Mouse (Mus musculus) frontal cortex, adult (tissue): ENCODE data around the gene 4932414N04Rik.
"Not testable (repeated sequence)": the region's sequence is repeated elsewhere in the genome, so short reads cannot be mapped to it uniquely, and the experiment has no call there.

Source experiments
- ATAC-seq: cut with Nextera tagmentation; 2 replicates; pipeline ENCODE4 v1.9.2; 2017; ENCODE audit warnings: mild to moderate bottlenecking, moderate library complexity, mixed read lengths; ENCODE audit not compliant: low TSS enrichment

4932414N04Rik gene

DNA sequence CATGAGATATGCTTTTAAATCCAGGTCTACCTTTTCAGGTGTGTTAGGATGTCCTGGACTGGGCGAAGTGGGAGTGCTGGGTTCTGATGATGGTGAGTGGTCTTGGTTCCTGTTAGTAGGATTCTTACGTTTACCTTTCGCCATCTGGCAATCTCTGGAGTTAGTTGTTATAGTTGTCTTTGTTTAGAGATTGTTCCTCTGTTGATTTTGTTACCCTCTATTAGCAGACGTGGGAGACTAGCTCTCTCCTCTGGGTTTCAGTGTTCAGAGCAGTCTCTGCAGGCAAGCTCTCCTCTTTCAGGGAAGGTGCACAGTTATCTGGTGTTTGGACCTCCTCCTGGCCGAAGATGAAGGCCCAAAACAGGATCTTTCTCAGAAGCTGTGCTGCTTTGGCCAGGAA is at the start of gene 4932414N04Rik:
TSS of gene 4932414N04Rik (plus strand) at position 301 of the 400 bp plus-strand sequence.
- not testable (repeated sequence) for ATAC-seq

DNA sequence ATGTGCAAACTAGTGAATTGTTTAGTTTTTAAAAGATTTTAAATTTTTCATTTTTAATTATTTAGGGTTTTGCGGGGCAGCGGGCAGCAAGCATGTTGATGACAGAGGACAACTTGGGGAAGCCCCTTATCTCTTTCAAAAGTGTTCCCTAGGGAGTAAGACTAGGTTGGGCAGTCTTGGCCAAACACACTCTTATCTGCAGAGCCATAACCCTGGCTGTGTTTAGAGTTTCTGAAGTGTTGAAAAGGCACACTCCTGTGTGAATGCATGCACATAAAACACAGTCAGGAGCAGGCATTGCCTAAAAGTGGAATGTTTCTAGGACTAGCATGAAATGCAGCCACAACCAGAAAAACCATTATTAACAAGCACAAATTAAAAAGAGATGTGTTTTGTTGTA is 75.9 kb downstream of the 4932414N04Rik start:
- ATAC-seq, result no peak

DNA sequence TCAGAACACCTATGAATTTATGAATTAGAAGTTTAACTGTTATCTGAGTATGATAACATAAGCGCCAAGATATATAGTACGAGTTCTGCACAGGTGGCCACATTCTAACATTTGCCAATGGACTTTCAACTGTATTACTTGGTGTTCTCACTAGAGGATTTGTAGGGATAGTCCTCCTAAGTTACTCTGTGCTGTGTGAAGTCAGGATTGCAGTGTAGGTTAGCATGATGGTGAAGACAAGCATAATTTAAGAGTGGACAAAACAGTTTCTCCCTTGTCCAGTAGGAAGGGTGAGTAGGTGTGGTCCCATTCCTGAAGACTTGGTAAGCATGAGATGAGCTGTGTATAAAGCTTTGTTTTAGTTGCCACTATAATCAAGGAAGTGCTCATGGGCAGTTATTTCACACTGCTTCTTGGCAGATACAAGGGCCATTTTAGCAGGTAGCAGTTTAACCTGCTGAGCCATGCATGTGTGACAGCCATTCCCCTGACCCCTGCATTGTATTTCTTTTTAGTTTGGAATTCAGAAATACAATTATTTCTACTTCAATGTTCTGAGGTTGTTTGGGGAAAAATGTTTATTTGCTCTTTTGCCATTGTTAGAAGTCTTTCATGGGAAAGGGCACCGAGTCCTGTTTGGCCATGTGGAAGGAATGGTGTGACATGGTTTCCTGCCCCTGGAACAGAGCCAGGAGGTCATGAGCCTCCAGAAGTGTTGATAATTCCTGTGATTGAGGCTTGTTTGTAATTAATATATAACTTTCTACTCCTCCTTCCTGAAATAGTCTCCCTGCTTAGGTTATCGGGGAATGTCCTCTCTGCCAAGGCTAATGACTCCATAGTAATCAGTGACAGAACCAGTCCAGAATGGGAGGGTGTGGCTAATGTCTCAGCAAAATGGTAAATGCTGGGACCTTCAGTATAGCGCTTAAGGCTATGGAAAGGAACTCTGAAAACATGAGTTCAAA is 83.8 kb downstream of the 4932414N04Rik start:
- ATAC-seq, result no peak

DNA sequence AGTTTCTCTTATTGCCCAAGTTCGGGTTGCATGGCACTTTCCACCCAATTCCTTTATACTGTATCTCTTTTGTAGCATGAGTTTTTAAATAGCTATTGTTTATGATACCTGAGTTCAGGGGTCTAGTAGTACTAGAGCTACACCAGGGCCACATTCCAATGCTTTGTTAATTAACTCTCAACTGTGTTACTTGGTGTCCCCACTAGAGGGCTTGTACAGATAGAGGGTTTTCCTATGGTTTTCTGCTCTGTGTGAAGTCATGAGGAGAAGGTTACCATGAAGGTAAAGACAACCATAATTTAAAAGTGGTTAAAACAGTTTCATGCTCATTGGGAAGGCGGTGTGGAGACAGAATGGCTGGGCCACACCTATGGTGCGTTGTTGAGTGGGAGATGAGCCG is 88.3 kb downstream of the 4932414N04Rik start:
- peak; percentile 64; the same call in 1 of the 2 replicates for ATAC-seq

DNA sequence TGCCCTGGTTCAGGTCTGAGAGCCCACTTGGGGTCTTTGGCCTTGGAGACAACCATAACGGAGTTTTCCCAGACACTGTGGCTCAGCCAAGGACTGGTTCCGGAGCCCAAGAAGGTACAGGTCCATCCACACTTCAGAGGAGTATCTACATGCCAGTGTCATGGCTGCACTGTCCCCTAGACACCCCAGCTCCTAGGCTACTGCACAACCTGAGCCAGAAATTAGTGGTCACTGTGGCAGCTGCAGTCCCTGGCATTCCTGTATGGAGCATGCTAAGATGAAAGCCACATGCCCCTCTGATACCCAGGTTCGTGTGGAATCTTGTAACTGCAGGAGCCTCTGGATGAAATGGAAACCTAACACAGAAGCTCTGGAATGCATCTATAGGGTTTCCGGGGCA is 99.9 kb downstream of the 4932414N04Rik start:
- no peak for ATAC-seq

DNA sequence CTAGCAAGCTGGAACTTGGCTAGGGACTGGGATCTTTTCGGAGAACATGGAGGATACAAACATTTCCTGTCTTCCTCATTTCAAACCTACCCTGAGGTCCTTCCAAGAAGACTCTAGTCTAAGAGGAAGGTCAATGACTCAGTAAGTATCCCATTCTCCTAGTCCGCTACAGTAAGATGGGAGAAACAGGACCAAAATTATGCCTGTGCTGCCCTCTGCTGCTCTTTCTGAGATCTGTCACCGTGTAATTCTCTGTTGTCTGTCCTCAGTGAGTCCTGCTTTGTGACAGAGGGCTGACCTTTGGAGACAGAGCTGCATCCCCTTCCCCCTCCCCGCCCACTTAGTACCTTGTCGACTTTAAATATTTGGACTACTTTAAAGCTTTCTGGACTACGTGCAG is 100.5 kb downstream of the 4932414N04Rik start:
- ATAC-seq, result peak; percentile 97

DNA sequence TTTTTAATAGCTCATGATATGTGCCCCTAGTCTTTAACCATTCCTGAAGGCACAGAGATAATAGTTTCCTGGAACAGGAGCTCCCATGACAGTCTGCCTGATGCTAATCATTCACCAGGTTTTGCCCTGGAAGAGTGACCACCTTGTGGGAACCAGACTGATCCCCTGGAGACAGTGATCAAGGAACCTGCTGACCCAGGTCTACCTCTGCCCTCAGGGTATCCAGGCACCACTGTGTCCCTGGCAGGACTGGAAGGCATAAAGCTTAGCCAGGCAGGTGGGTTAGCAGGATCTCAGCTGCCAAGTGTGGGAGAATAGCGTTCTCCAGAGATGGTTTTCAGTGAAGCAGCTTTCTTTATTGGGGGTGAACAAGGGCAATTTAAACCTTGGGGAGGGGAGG is 109.1 kb downstream of the 4932414N04Rik start:
- no peak for ATAC-seq

DNA sequence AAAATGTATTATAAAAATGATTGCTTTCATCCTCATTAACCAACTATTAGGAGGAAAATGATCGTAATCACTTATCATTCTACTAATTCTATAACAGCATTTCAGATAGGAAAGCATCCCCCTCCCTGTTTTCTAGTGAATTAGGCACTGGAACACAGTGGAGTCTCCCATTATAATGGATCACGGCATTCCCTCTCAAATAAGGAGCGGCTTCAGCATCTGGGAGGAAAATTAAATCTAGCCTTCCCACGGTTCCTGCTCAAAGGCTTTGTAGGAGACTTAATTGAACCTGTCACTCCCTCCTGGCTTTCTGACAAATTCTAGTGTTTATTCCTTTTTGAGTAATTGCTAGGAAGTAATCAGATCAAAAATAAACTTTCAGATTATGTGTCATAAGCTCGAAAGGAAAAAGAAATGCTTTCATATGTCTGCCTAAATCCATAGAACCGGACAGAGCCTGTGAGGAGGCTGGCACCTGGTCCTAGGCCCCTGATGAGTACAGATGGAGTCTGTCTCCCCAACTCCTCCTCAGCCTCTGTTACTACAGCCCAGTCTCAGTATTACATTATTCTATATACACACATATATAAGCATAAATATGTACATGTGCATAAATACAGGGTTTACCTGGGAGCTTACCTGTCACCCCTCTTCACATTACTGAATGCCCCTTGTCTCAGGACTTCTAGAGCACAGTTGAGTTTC is 111.1 kb downstream of the 4932414N04Rik start:
- no peak for ATAC-seq

DNA sequence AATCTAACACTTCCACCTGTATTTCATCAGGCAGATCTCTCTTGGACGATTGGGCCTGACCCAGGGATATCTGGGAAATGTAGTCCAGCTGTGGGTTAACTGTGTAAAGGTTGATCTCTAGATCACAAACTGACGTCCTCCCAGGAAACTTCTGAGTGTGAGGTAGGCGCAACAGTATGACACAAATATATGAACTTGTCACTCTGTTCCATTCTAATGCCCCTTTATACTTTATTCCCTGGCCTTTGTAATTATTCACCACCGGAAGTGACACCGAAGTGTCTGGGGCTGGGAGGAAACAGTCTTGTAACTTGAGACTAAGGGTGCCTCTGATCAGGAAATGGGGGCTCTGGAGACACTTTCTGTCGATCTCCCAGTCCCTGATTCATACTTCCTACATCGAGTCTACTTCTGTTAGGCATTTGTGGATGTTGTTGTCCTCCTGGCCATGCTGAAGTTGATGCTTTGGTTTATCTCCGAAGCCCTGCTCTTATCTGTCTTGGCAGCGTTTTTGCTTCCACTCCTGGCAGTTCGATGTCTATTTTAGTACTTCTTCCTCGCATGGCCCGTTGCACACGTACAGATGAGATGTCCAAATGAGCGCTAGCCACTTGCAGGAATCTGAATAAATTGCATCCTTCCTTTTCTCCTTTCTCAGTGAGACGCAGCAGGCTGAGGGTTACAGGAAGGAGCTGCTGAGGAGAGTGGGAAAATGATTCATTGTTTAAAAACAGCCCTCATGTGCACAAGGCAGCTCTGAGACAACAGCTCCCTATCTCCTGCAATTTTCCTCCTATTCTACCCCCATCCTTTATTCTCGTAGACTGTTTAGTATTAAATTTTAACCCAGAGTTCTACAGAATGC is 126.2 kb downstream of the 4932414N04Rik start:
- peak; percentile 89 for ATAC-seq

DNA sequence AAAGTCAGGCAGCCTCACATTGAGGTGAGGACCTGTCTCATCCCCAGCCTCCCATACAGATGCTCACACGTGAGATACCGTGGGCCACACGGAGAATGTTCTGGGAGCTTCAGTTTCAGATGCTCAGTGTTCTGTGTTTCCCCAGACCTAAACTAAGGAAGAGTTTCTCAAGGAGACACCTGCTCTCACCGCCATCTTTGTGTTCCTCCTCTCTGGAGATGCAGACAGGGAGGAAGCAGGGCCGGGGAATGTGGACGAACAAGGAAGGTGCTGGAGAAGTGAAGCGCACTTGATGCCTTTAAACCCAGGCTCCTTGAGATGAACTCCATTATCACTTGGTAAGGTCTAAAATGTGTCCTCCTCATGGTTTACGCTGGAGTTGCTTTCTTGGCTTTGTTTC is 127.4 kb downstream of the 4932414N04Rik start:
- ATAC-seq, result not testable (repeated sequence)

DNA sequence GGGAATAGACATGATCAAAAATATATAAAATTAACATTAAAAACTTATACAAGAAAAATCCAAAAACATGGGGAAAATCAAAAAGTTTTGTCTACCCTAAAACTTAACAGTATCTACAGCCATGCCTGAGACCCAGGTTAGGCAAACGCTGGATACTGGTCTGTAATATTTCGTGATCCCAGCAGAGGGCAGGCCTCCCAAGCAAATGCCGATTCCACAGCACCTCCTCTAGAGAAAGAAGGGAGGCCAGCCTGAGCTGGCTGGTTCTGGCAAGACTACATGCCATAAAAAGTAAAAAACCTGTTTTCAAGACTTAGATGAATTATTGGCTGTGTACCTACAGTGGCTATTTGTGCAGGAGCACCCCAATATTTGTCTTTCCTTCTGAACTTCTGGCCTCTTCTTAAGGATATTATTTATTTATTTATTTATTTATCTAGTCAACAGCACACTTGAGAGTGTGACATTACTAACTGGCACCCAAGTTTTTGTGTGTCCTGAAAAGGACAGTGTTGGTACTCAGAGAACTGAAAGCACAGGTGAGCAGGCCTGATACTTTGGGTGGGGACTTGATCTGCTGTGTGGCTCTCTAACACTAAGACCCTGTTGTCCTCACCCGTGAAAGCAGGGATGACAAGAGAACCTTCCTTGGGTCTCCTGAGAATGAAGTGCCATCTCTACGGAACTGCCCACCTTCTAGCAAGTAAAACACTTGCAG is 128.6 kb downstream of the 4932414N04Rik start:
- ATAC-seq, result peak; percentile 85

DNA sequence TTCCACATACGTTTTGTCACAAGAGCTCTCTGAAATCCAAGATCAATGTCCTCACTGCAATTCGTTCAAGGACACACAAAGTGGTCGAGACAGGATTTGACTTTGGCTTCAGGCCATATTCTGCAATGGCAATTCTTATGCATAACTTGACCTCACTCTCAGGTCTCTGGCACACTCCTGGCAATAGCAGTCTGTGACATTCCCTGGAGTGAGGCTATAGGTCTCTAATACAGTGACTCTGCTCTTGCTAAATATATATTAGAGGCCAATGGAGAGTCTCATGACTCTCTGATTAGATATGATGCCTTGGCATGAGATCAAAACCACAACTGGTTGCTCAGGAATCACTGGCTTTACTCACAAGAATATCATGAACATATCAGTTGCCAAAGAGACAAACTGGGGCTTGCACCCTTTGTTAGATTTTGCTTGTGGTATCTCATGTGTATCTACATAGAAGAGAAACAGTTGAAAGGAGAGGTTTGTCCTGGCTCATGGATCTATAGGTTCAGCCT is 130.9 kb downstream of the 4932414N04Rik start:
- no peak for ATAC-seq

DNA sequence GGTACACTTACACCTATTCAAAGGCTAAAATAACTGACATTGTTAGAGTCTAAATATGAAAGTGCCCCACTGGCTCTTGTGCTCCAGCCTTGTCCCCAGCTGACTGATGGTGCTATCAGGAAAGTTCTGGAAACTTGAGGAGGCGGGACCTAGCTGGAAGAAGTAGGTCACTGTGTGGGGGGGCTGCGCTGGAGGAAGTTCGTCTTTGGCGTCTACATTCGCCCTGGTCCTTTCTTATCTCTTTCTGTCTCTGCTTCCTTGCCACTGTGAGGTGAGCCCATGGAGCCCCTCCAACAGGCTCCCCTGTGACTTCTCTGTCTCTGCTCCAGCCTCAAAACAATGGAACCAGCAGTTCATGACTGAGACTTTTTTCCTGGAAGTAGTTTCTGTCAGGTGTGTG is 136.0 kb downstream of the 4932414N04Rik start:
- no peak for ATAC-seq

DNA sequence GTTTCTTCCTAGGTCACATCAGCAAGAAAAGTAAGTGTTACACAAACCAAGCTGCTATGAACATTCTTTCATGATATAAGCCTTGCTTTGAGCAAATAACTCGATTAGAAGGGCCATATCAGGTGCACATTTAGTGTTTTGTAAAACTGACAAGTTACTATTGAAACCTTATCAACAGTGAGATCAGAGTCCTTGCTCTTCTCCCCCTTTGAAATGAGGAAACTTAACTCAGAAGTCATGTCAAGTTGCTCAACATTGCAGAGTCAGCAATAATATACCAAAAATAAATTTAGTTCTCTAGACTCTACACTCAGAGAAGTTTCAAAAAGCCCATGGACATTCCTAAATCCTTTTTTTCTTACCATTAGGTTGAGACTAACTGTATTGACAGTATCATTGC is 137.2 kb downstream of the 4932414N04Rik start:
- ATAC-seq, result no peak

DNA sequence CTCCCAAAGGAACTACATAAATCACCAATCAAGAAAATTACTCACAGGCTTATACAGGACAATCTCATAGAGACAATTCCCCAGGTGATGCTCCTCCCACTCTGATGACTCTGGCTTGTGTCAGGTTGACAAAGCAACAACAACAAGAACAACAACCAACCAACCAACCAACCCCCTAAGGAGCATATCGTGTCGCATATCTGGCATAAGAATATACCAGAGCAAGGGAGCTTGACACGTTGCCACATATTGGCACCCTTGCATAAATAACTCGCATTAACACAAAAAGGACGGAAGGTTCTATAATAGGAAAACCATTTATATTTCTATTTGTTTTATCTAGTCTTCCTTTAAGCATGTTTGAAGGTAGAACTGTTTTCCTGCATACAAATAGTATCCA is 137.9 kb downstream of the 4932414N04Rik start:
- ATAC-seq, result no peak

DNA sequence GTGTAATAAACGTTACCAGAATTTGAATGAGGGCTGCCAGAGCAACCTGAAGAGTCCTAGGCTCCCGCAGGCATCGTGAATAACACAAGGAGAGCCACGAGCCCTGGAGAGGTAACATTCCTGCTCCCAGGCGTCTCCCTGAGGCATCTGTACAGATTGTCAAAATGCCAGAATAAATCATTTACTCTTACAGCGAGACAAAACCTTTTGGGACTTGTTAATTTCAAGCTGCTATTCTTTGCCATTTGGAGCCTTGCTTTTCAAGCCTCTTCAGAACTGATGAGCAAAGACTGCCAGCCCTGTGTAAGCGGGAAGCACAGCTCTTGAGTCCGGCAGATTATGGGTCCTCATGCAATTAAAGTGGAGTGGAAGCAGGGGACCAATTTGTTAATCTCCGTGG is 138.3 kb downstream of the 4932414N04Rik start:
- ATAC-seq, result no peak

DNA sequence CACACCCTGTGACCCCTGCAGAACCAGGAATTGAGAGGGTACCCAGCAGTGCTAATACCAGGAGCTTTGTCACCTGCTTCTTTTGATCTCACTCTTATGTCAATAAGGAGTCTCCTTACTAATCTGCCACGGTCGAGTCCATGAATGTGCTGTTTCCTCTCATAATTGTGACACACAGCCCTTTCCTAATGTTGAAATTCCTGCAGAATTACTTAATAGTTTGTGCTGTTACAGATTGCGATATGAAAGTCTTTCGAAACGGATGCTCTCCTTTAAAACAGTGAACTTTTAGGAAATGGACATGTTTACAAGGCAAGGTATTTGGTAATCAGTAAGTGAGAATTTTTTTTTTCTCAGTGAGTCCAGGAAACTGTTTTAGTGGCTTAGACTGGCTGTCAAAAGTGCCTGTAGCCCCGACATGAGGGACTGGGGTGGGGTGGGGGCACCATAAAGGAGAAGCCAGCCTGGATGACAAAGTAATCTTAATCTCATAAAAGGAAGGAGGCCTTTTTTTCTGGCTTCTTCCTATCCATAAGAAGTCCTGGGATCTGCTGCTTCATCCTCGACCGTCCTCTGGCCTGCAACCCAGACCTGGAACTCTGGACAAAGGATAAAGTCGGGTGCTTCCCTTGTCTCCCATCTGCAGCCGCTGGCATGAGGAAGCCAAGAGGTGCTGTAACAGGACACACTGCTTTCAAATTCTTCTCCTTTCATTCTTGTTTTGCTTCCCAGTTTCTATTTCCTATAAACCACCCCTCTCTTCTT is 139.9 kb downstream of the 4932414N04Rik start:
- no peak for ATAC-seq

DNA sequence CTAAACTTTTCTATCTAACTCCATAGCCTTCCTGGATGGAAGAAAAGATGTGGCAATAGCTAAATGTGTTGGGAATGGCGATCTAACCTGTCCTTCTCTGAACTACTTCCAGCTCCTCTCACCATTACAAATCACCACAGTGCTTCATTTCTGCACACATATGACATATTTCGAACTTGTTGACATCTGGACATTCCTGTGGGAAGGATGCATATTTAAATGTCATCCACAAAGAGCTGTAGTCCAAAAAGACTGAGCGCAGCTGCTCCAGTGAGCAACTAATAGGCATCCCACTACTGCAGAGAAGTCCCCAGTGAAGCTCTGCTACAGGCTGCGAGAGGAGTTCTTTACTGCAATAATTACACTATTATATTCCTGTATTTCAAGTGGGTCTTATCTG is 140.8 kb downstream of the 4932414N04Rik start:
- no peak for ATAC-seq
